Mouse (Mus musculus) left cerebral cortex, adult 8-10 months (tissue): ENCODE measurements around the gene Hspa2. TPM values are rescaled to one million over a fixed set of nuclear protein-coding genes. Genes with fewer than 3 reads are reported as not detected.
A peak's percentile ranks its signal among the peaks of the same experiment; 100 is the strongest.

Source experiments
- DNase-seq, 2 experiments: peaks; one replicate each; pipeline ENCODE4 v3.0.0; 2022; ENCODE audit warnings: low spot score in 2 of 2
- total RNA-seq, 4 experiments: library from RNA; stranded (reverse); gene quantifications; 2 replicates each; pipeline ENCODE4 v1.2.4; 2022

Hspa2 gene
- total RNA-seq: 10 to 100 TPM; 52.3 to 62.4 (median 61.0) TPM

- peak; percentile 100 for DNase-seq
Observed at GRCm38 (mm10) chr12:76403886-76404537, at the start of gene Hspa2. Gene Hspa2, plus strand, starts transcription at chr12:76404176.

GRCm38 (mm10) chr12:76360868-76361267, 43.1 kb upstream of the Hspa2 start:
- no peak for DNase-seq

GRCm38 (mm10) chr12:76361405-76362302, 42.3 kb upstream of the Hspa2 start:
- no peak for DNase-seq

GRCm38 (mm10) chr12:76362303-76362676, 41.7 kb upstream of the Hspa2 start:
- DNase-seq: no peak

- DNase-seq: no peak
Observed at GRCm38 (mm10) chr12:76366276-76366675, 37.7 kb upstream of the Hspa2 start.

- DNase-seq: no peak
Observed at GRCm38 (mm10) chr12:76367096-76367995, 36.6 kb upstream of the Hspa2 start.

- peak in 1 of 2 experiments; percentile 31 for DNase-seq
Observed at GRCm38 (mm10) chr12:76368201-76368789, 35.7 kb upstream of the Hspa2 start.

- peak in 1 of 2 experiments; percentile 46 for DNase-seq
Observed at GRCm38 (mm10) chr12:76368790-76369205, 35.2 kb upstream of the Hspa2 start.

- DNase-seq: peak; percentile 63 to 94
Observed at GRCm38 (mm10) chr12:76369206-76369977, 34.6 kb upstream of the Hspa2 start, which contains the start of gene Zbtb25. Gene Zbtb25, minus strand, starts transcription at chr12:76369602.

- DNase-seq: peak; percentile 65 to 78
Observed at GRCm38 (mm10) chr12:76369978-76370830, 33.8 kb upstream of the Hspa2 start, which contains the start of gene Zbtb1. Gene Zbtb1, plus strand, starts transcription at chr12:76370266.

GRCm38 (mm10) chr12:76370831-76371571, 33.0 kb upstream of the Hspa2 start:
- peak; percentile 40 to 63 for DNase-seq

- no peak for DNase-seq
Observed at GRCm38 (mm10) chr12:76372046-76372445, 31.9 kb upstream of the Hspa2 start.

GRCm38 (mm10) chr12:76372881-76373818, 30.8 kb upstream of the Hspa2 start:
- no peak for DNase-seq

- DNase-seq: no peak
Observed at GRCm38 (mm10) chr12:76373991-76374390, 30.0 kb upstream of the Hspa2 start.

- DNase-seq: no peak
Observed at GRCm38 (mm10) chr12:76374911-76375310, 29.1 kb upstream of the Hspa2 start.

GRCm38 (mm10) chr12:76375506-76375905, 28.5 kb upstream of the Hspa2 start:
- DNase-seq: no peak

GRCm38 (mm10) chr12:76376649-76377048, 27.3 kb upstream of the Hspa2 start:
- DNase-seq: no peak
